Mouse (Mus musculus): Measurements from ENCODE around the gene Tnp1. TPM values are rescaled to one million over a fixed set of nuclear protein-coding genes. Genes with fewer than 3 reads are reported as not detected.

Tnp1 gene
- polyA plus RNA-seq, 1 experiment from 2014 or later = not detected

GRCm38 (mm10) chr1:73040691-73041425 lies 25.1 kb upstream of the Tnp1 start:
- no peak overlapping the region for H3K4me2 ChIP-seq
- no peak overlapping the region for H3K4me3 ChIP-seq (replicated peaks)
- H3K9me3 ChIP-seq (replicated peaks) = no peaks in the 10 kb centered on the region
- no peak overlapping the region for H3K9ac ChIP-seq
- H3K4me1 ChIP-seq = peaks cover 3% of the 10 kb centered on the region; the same call in 1 of the 2 replicates
- no peaks in the 10 kb centered on the region for H3K27me3 ChIP-seq
- ATAC-seq (replicated peaks; ENCODE audit: low FRiP score) = no peak
- H3K36me3 ChIP-seq = no peaks in the 10 kb centered on the region
- 69% methylated on average over 3 of the region's 3 CpGs for WGBS
- no peak overlapping the region for H3K27ac ChIP-seq

GRCm38 (mm10) chr1:73038532-73038931 lies 22.8 kb upstream of the Tnp1 start:
- H3K4me1 ChIP-seq = peaks cover 3% of the 10 kb centered on the region; the same call in 1 of the 2 replicates
- H3K9me3 ChIP-seq (replicated peaks) = no peaks in the 10 kb centered on the region
- H3K4me3 ChIP-seq (replicated peaks) = no peak overlapping the region
- WGBS = 79% methylated on average over 3 of the region's 3 CpGs
- H3K36me3 ChIP-seq = no peaks in the 10 kb centered on the region
- ATAC-seq (replicated peaks; ENCODE audit: low FRiP score) = peak; percentile 72; the same call in 1 of the 2 replicates
- no peaks in the 10 kb centered on the region for H3K27me3 ChIP-seq
- H3K4me2 ChIP-seq = no peak overlapping the region
- H3K27ac ChIP-seq = no peak overlapping the region
- no peak overlapping the region for H3K9ac ChIP-seq

DNA sequence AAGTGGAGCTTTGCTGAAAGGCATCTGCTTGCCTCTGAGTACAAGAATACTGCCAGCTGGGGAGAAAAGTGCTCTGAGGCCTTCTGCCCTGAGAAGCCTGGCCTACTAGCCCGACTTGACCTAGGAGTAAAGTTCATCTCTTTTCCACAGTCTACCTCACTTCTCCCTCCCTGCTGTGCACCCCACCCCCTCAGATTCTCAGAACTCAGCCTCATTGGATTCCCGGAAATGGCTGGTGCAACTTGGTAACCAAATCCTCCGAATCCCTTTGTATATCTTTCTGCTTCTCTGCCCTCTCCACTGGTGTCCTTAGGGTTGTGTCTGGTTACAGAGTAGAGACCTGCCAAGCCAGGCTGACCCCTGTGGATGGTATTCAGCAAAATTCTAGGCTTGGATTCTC lies 20.8 kb upstream of the Tnp1 start:
- H3K9me3 ChIP-seq (replicated peaks) = no peaks in the 10 kb centered on the region
- no peak overlapping the region for H3K4me3 ChIP-seq (replicated peaks)
- WGBS = 45% methylated on average over 3 of the region's 3 CpGs
- H3K4me2 ChIP-seq = no peak overlapping the region
- no peaks in the 10 kb centered on the region for H3K36me3 ChIP-seq
- H3K27me3 ChIP-seq = no peaks in the 10 kb centered on the region
- H3K9ac ChIP-seq = no peak overlapping the region
- ATAC-seq (replicated peaks; ENCODE audit: low FRiP score) = peak; percentile 59; the same call in 1 of the 2 replicates
- peak overlapping the region; percentile 41; the same call in 1 of the 2 replicates for H3K27ac ChIP-seq
- peaks cover 3% of the 10 kb centered on the region; the same call in 1 of the 2 replicates for H3K4me1 ChIP-seq

DNA sequence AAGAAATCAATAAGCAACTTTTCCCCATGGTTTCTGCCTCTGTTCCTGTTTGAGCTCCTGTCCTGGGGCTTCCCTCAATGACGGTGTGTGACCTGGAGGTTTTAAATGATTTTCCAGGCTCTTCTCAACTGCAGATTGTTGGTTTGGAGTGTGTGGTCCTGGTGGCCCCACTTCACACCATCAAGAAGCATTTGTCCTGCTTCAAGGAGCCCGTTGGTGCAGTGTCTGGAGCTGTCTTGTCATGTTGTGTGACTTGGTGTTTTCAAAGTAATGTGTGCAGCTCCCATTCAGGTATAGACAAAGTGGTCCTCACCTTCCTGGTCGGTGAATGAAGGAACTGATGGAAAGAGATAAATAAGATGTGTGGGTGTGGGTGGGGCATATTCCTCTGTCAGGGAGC lies 20.0 kb upstream of the Tnp1 start:
- no peak overlapping the region for H3K9ac ChIP-seq
- WGBS = 75% methylated on average over 3 of the region's 3 CpGs
- H3K9me3 ChIP-seq (replicated peaks) = no peaks in the 10 kb centered on the region
- H3K4me3 ChIP-seq (replicated peaks) = no peak overlapping the region
- ATAC-seq (replicated peaks; ENCODE audit: low FRiP score) = no peak
- no peaks in the 10 kb centered on the region for H3K36me3 ChIP-seq
- peaks cover 3% of the 10 kb centered on the region; the same call in 1 of the 2 replicates for H3K4me1 ChIP-seq
- H3K27ac ChIP-seq = no peak overlapping the region
- no peaks in the 10 kb centered on the region for H3K27me3 ChIP-seq
- no peak overlapping the region for H3K4me2 ChIP-seq

- Histone ChIP-seq H3K4me2 (no peak overlapping the region), H3K9me3 (replicated peaks) (no peaks in the 10 kb centered on the region), H3K4me3 (replicated peaks) (no peak overlapping the region), H3K4me1 (peaks cover 3% of the 10 kb centered on the region; the same call in 1 of the 2 replicates), H3K9ac (no peak overlapping the region), H3K27ac (no peak overlapping the region), H3K27me3 (no peaks in the 10 kb centered on the region), H3K36me3 (no peaks in the 10 kb centered on the region)
- WGBS = 87% methylated on average over 5 of the region's 5 CpGs
- ATAC-seq (replicated peaks; ENCODE audit: low FRiP score) = no peak
Measured at GRCm38 (mm10) chr1:73032491-73032890, 16.8 kb upstream of the Tnp1 start.

DNA sequence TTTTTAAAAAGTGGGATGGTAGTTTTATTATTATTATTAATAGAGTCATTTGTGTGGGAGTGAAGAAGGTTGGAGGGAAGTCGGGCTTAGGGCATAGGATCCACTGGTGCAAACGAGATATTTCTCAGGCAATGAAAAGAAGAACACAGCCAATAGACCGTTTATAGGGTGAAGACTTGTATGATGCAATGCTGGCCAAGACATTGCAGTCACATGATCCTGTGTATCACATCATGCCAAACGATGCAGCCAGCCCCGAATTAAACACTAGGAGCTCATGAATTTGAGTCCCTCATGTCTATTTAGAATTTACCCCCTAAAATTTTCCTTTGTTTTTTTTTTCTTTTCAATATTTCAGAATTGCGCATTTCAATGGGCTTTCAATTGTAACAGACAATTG lies 13.0 kb upstream of the Tnp1 start:
- Histone ChIP-seq H3K27me3 (no peaks in the 10 kb centered on the region), H3K4me3 (replicated peaks) (no peak overlapping the region), H3K27ac (no peak overlapping the region), H3K9ac (no peak overlapping the region), H3K4me1 (0 out of 2 replicates have a peak, but pooled peaks cover 2% of the 10 kb centered on the region), H3K36me3 (no peaks in the 10 kb centered on the region), H3K4me2 (no peak overlapping the region), H3K9me3 (replicated peaks) (no peaks in the 10 kb centered on the region)
- ATAC-seq (replicated peaks; ENCODE audit: low FRiP score) = no peak
- 78% methylated on average over 6 of the region's 6 CpGs for WGBS

DNA sequence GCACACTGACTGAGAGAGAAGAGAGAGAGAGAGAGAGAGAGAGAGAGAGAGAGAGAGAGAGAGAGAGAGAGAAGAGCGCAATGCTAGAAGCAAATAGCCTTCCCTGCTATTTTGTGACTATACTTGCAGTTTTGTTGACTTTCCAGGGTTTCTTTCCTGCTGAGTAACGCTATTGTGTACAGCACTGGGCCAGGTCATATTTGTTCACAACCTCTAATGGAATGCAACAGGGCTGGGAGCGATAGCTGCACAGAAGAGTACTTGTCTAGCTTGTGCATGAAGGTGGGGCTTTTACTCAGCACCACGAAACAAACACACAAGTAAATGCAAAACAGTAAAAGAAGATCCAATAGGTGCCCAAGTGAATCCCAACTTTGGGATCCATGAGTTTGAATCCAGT lies 11.7 kb upstream of the Tnp1 start:
- Histone ChIP-seq H3K4me1 (0 out of 2 replicates have a peak, but pooled peaks cover 2% of the 10 kb centered on the region), H3K9ac (no peak overlapping the region), H3K36me3 (no peaks in the 10 kb centered on the region), H3K27ac (peak overlapping the region; percentile 4; the same call in 1 of the 2 replicates), H3K4me3 (replicated peaks) (no peak overlapping the region), H3K4me2 (no peak overlapping the region), H3K9me3 (replicated peaks) (no peaks in the 10 kb centered on the region), H3K27me3 (no peaks in the 10 kb centered on the region)
- 82% methylated on average over 4 of the region's 4 CpGs for WGBS
- no peak for ATAC-seq (replicated peaks; ENCODE audit: low FRiP score)

DNA sequence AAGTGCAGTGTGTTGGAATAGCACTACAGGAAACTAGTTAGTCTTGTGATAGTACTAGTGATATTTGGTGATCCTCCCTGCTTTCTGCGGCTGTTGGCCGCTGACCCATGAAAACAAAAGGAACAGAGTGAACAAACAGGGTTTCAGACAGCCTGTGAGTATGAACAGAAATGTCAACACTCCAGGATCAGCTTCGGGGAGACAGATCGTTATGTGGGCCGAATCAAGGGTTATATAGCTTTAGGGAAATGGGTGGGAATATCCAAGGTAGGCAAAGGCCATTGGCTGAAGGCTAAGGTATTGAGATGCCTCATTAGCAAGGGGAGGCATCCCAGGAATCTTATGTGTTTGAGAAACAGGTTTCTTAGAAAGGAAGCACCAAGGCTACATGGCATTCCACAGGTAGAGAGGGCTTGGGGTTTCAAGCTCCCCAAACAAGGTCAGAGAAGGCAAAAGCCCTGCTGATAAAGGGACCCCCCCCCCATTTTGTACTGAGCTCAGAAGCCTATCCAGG lies 11.1 kb upstream of the Tnp1 start:
- H3K4me2 ChIP-seq = no peak overlapping the region
- no peak overlapping the region for H3K9ac ChIP-seq
- no peaks in the 10 kb centered on the region for H3K9me3 ChIP-seq (replicated peaks)
- H3K27ac ChIP-seq = peak overlapping the region; percentile 4; the same call in 1 of the 2 replicates
- WGBS = 66% methylated on average over 5 of the region's 5 CpGs
- ATAC-seq (replicated peaks; ENCODE audit: low FRiP score) = no peak
- no peaks in the 10 kb centered on the region for H3K27me3 ChIP-seq
- H3K36me3 ChIP-seq = no peaks in the 10 kb centered on the region
- no peak overlapping the region for H3K4me3 ChIP-seq (replicated peaks)
- H3K4me1 ChIP-seq = 0 out of 2 replicates have a peak, but pooled peaks cover 2% of the 10 kb centered on the region

GRCm38 (mm10) chr1:73026157-73026556 lies 10.4 kb upstream of the Tnp1 start:
- 96% methylated on average over 3 of the region's 3 CpGs for WGBS
- H3K4me1 ChIP-seq = 0 out of 2 replicates have a peak, but pooled peaks cover 2% of the 10 kb centered on the region
- H3K27ac ChIP-seq = no peak overlapping the region
- no peaks in the 10 kb centered on the region for H3K9me3 ChIP-seq (replicated peaks)
- H3K4me2 ChIP-seq = no peak overlapping the region
- no peak overlapping the region for H3K4me3 ChIP-seq (replicated peaks)
- no peak for ATAC-seq (replicated peaks; ENCODE audit: low FRiP score)
- H3K36me3 ChIP-seq = no peaks in the 10 kb centered on the region
- H3K27me3 ChIP-seq = no peaks in the 10 kb centered on the region
- H3K9ac ChIP-seq = no peak overlapping the region

DNA sequence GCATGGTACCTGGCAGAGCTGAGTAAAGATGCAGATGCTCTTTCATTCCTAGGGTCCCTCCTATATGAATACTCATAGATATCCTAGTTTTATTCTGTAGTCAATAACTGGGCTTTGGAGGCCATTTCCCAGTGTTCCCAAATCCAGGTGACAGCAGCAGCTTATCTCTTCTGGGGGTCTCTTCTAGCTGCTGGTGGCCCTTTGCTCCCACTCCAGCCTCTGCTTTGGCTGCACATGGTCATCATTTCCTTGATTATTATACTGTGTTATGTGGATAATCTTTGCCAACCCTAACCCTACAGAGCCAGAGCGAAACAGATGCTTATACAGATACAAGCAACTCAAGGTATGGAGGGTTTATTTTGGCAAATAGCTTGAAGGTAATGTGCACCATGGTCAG lies 8.9 kb downstream of the Tnp1 start:
- Histone ChIP-seq H3K4me3 (replicated peaks) (no peak overlapping the region), H3K4me1 (no peaks in the 10 kb centered on the region), H3K27ac (no peak overlapping the region), H3K4me2 (no peak overlapping the region), H3K27me3 (no peaks in the 10 kb centered on the region), H3K9me3 (replicated peaks) (no peaks in the 10 kb centered on the region), H3K9ac (no peak overlapping the region), H3K36me3 (no peaks in the 10 kb centered on the region)
- WGBS = 98% methylated on average over 1 of the region's 1 CpGs
- ATAC-seq (replicated peaks; ENCODE audit: low FRiP score) = no peak

DNA sequence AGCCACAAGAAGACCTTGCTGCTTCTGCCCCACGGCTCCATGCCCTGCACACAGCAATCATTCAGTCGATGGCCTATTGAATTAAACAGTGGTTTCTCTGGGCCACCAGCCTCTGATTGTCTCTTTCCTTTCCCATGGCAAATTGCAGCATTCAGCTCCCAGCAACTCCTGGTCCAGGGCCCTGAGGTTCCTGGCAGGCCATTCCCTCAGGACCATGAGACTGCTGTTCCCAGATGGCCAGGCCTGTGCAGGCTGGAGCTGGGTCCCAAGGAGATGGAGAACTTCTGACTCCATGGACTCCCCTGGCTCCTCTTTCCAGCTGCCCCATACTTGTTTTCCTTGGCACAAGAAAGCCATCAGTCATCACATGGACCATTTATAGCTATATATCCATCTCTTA lies 10.8 kb downstream of the Tnp1 start:
- H3K9me3 ChIP-seq (replicated peaks) = no peaks in the 10 kb centered on the region
- H3K4me1 ChIP-seq = no peaks in the 10 kb centered on the region
- WGBS = 90% methylated on average over 2 of the region's 2 CpGs
- no peaks in the 10 kb centered on the region for H3K36me3 ChIP-seq
- ATAC-seq (replicated peaks; ENCODE audit: low FRiP score) = no peak
- H3K27me3 ChIP-seq = no peaks in the 10 kb centered on the region
- H3K4me2 ChIP-seq = no peak overlapping the region
- no peak overlapping the region for H3K27ac ChIP-seq
- no peak overlapping the region for H3K4me3 ChIP-seq (replicated peaks)
- H3K9ac ChIP-seq = no peak overlapping the region

DNA sequence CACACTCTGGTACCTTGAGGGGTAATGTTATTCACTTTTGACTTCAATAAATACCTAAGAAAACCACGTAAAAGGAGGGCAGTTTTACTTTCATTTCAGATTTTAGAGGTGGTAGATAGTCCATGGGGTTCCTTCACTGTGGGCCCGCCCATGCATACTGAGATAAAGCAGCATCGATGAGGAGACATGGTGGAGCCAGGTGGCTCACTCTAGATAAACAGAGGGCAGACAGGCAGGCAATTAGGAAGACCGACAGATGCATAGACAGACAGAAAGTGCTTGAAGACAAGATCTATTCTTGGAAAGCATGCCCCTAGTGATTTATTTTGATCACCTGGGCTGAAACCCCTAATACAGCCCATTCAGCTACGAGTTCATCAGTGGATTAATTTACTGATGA lies 13.1 kb downstream of the Tnp1 start:
- 65% methylated on average over 5 of the region's 5 CpGs for WGBS
- Histone ChIP-seq H3K4me1 (no peaks in the 10 kb centered on the region), H3K36me3 (no peaks in the 10 kb centered on the region), H3K9ac (no peak overlapping the region), H3K4me2 (no peak overlapping the region), H3K27ac (no peak overlapping the region), H3K4me3 (replicated peaks) (no peak overlapping the region), H3K27me3 (no peaks in the 10 kb centered on the region), H3K9me3 (replicated peaks) (no peaks in the 10 kb centered on the region)
- no peak for ATAC-seq (replicated peaks; ENCODE audit: low FRiP score)

Measured in kidney, embryonic 15.5 days (tissue).